Mouse (Mus musculus): ENCODE results near the gene Gm3404. TPM values are rescaled to one million over a fixed set of nuclear protein-coding genes. Genes with fewer than 3 reads are reported as not detected.

Gm3404 gene
- polyA plus RNA-seq, 1 experiment, result not detected

GRCm38 (mm10) chr5:146576668-146577067 is 51.1 kb downstream of the Gm3404 start:
- no peak overlapping the region for H3K4me3 ChIP-seq (replicated peaks)
- H3K4me1 ChIP-seq, result no peaks in the 10 kb centered on the region
- no peaks in the 10 kb centered on the region for H3K36me3 ChIP-seq (replicated peaks; ENCODE audit: low read length)
- TF ChIP-seq FLI1 (IDR thresholded peaks at IDR 0.05; ENCODE audit: low read length), result no peak
- no peak for TF ChIP-seq GATA1 (IDR thresholded peaks at IDR 0.05; ENCODE audit: borderline replicate concordance, low read length)
- no peaks in the 10 kb centered on the region for H3K27me3 ChIP-seq (replicated peaks)
- H3K9me3 ChIP-seq, result peaks cover 9% of the 10 kb centered on the region; the same call in 1 of the 2 replicates

Other genes with a start within 250 kb of the Gm3404 start
- 0.04 and 1.1 TPM in 2 replicates for gene Wasf3, start 140.8 kb upstream of the Gm3404 start, polyA plus RNA-seq (2012; ENCODE audit: insufficient read depth, low replicate concordance)
- not detected in 2 replicates for gene Gm6408, start 43.8 kb upstream of the Gm3404 start, polyA plus RNA-seq (2012; ENCODE audit: insufficient read depth, low replicate concordance)
- not detected in 2 replicates for gene Gm6370, start 34.4 kb upstream of the Gm3404 start, polyA plus RNA-seq (2012; ENCODE audit: insufficient read depth, low replicate concordance)
- not detected in 2 replicates for gene 4930449I24Rik, start 23.4 kb upstream of the Gm3404 start, polyA plus RNA-seq (2012; ENCODE audit: insufficient read depth, low replicate concordance)
- not detected in 2 replicates for gene Gm3402, start 11.7 kb upstream of the Gm3404 start, polyA plus RNA-seq (2012; ENCODE audit: insufficient read depth, low replicate concordance)
- gene Gm3409, start 11.8 kb downstream of the Gm3404 start, polyA plus RNA-seq (2012; ENCODE audit: insufficient read depth, low replicate concordance), result not detected in 2 replicates
- gene Gm3415, start 30.3 kb downstream of the Gm3404 start, polyA plus RNA-seq (2012; ENCODE audit: insufficient read depth, low replicate concordance), result not detected in 2 replicates
- gene Gpr12, start 59.4 kb downstream of the Gm3404 start, polyA plus RNA-seq (2012; ENCODE audit: insufficient read depth, low replicate concordance), result 0.11 TPM in 1 of 2 replicates, not detected in the other

Data from megakaryocyte, embryonic 14.5 days (primary cell).